Mouse (Mus musculus): Measurements from ENCODE around the gene Alcam. TPM values are rescaled to one million over a fixed set of nuclear protein-coding genes. Genes with fewer than 3 reads are reported as not detected.

The Alcam gene
- polyA plus RNA-seq, 1 experiment from 2014 or later = 21.2 TPM

GRCm38 (mm10) chr16:52428505-52428904, 25.4 kb downstream of the Alcam start:
- peak overlapping the region; percentile 41 for H3K4me2 ChIP-seq (ENCODE audit: low read length)
- peaks cover 0 to 3% of the 10 kb centered on the region in 2 experiments; a peak in 1 of 4 replicates for H3K4me1 ChIP-seq (ENCODE audit: control insufficient read depth in 2 of 2, insufficient read depth in 2 of 2, low read length in 2 of 2)
- no peak overlapping the region for H3K4me3 ChIP-seq (ENCODE audit: control insufficient read depth in 1 of 2, insufficient read depth in 1 of 2, low read depth in 1 of 2, low read length in 2 of 2)
- WGBS = 17% methylated on average over 4 of the region's 4 CpGs
- ATAC-seq (ENCODE audit: insufficient number of reproducible peaks, insufficient read depth, low FRiP score, low read depth) = peak; percentile 56; the same call in 1 of the 2 replicates
- H3K36me3 ChIP-seq (ENCODE audit: control insufficient read depth, insufficient read depth, low read length) = no peaks in the 10 kb centered on the region
- H3K27me3 ChIP-seq (ENCODE audit: control insufficient read depth, insufficient read depth, low read length) = no peaks in the 10 kb centered on the region
- no peak overlapping the region for H3K9ac ChIP-seq (ENCODE audit: low read length)
- no peaks in the 10 kb centered on the region for H3K9me3 ChIP-seq (ENCODE audit: control insufficient read depth, low read length)
- H3K27ac ChIP-seq (replicated peaks in 1 of 2; ENCODE audit: control insufficient read depth in 1 of 2, insufficient read depth in 1 of 2, low read depth in 2 of 2, low read length in 2 of 2) = peak overlapping the region; percentile 75 to 76

GRCm38 (mm10) chr16:52418568-52419158, 35.2 kb downstream of the Alcam start:
- Histone ChIP-seq H3K27ac (replicated peaks in 1 of 2; ENCODE audit: control insufficient read depth in 1 of 2, insufficient read depth in 1 of 2, low read depth in 2 of 2, low read length in 2 of 2) (no peak overlapping the region), H3K4me3 (ENCODE audit: control insufficient read depth in 1 of 2, insufficient read depth in 1 of 2, low read depth in 1 of 2, low read length in 2 of 2) (no peak overlapping the region), H3K4me2 (ENCODE audit: low read length) (no peak overlapping the region), H3K9ac (ENCODE audit: low read length) (no peak overlapping the region), H3K4me1 (ENCODE audit: control insufficient read depth in 2 of 2, insufficient read depth in 2 of 2, low read length in 2 of 2) (peaks cover 0 to 4% of the 10 kb centered on the region in 2 experiments; a peak in 1 of 4 replicates), H3K36me3 (ENCODE audit: control insufficient read depth, insufficient read depth, low read length) (no peaks in the 10 kb centered on the region), H3K9me3 (ENCODE audit: control insufficient read depth, low read length) (no peaks in the 10 kb centered on the region), H3K27me3 (ENCODE audit: control insufficient read depth, insufficient read depth, low read length) (no peaks in the 10 kb centered on the region)
- ATAC-seq (ENCODE audit: insufficient number of reproducible peaks, insufficient read depth, low FRiP score, low read depth) = no peak
- WGBS = 65% methylated on average over 5 of the region's 5 CpGs

GRCm38 (mm10) chr16:52417982-52418381, 35.9 kb downstream of the Alcam start:
- no peak for ATAC-seq (ENCODE audit: insufficient number of reproducible peaks, insufficient read depth, low FRiP score, low read depth)
- Histone ChIP-seq H3K4me2 (ENCODE audit: low read length) (no peak overlapping the region), H3K27me3 (ENCODE audit: control insufficient read depth, insufficient read depth, low read length) (no peaks in the 10 kb centered on the region), H3K9ac (ENCODE audit: low read length) (no peak overlapping the region), H3K36me3 (ENCODE audit: control insufficient read depth, insufficient read depth, low read length) (no peaks in the 10 kb centered on the region), H3K9me3 (ENCODE audit: control insufficient read depth, low read length) (no peaks in the 10 kb centered on the region), H3K4me3 (ENCODE audit: control insufficient read depth in 1 of 2, insufficient read depth in 1 of 2, low read depth in 1 of 2, low read length in 2 of 2) (no peak overlapping the region), H3K27ac (replicated peaks in 1 of 2; ENCODE audit: control insufficient read depth in 1 of 2, insufficient read depth in 1 of 2, low read depth in 2 of 2, low read length in 2 of 2) (no peak overlapping the region), H3K4me1 (ENCODE audit: control insufficient read depth in 2 of 2, insufficient read depth in 2 of 2, low read length in 2 of 2) (peaks cover 0 to 4% of the 10 kb centered on the region in 2 experiments; a peak in 1 of 4 replicates)
- WGBS = 75% methylated on average over 5 of the region's 5 CpGs

GRCm38 (mm10) chr16:52417146-52417545, 36.7 kb downstream of the Alcam start:
- H3K27me3 ChIP-seq (ENCODE audit: control insufficient read depth, insufficient read depth, low read length) = no peaks in the 10 kb centered on the region
- no peaks in the 10 kb centered on the region for H3K36me3 ChIP-seq (ENCODE audit: control insufficient read depth, insufficient read depth, low read length)
- no peak for ATAC-seq (ENCODE audit: insufficient number of reproducible peaks, insufficient read depth, low FRiP score, low read depth)
- H3K4me1 ChIP-seq (ENCODE audit: control insufficient read depth in 2 of 2, insufficient read depth in 2 of 2, low read length in 2 of 2) = peaks cover 0 to 4% of the 10 kb centered on the region in 2 experiments; a peak in 1 of 4 replicates
- no peak overlapping the region for H3K9ac ChIP-seq (ENCODE audit: low read length)
- no peak overlapping the region for H3K4me2 ChIP-seq (ENCODE audit: low read length)
- H3K4me3 ChIP-seq (ENCODE audit: control insufficient read depth in 1 of 2, insufficient read depth in 1 of 2, low read depth in 1 of 2, low read length in 2 of 2) = no peak overlapping the region
- no peaks in the 10 kb centered on the region for H3K9me3 ChIP-seq (ENCODE audit: control insufficient read depth, low read length)
- H3K27ac ChIP-seq (replicated peaks in 1 of 2; ENCODE audit: control insufficient read depth in 1 of 2, insufficient read depth in 1 of 2, low read depth in 2 of 2, low read length in 2 of 2) = no peak overlapping the region
- 90% methylated on average over 7 of the region's 7 CpGs for WGBS

GRCm38 (mm10) chr16:52413714-52414113, 40.2 kb downstream of the Alcam start:
- Histone ChIP-seq H3K9ac (ENCODE audit: low read length) (no peak overlapping the region), H3K4me1 (ENCODE audit: control insufficient read depth in 2 of 2, insufficient read depth in 2 of 2, low read length in 2 of 2) (peaks cover 0 to 8% of the 10 kb centered on the region in 2 experiments; a peak in 2 of 4 replicates), H3K4me2 (ENCODE audit: low read length) (no peak overlapping the region), H3K27ac (replicated peaks in 1 of 2; ENCODE audit: control insufficient read depth in 1 of 2, insufficient read depth in 1 of 2, low read depth in 2 of 2, low read length in 2 of 2) (no peak overlapping the region), H3K4me3 (ENCODE audit: control insufficient read depth in 1 of 2, insufficient read depth in 1 of 2, low read depth in 1 of 2, low read length in 2 of 2) (no peak overlapping the region), H3K9me3 (ENCODE audit: control insufficient read depth, low read length) (no peaks in the 10 kb centered on the region), H3K36me3 (ENCODE audit: control insufficient read depth, insufficient read depth, low read length) (no peaks in the 10 kb centered on the region), H3K27me3 (ENCODE audit: control insufficient read depth, insufficient read depth, low read length) (no peaks in the 10 kb centered on the region)
- WGBS = 88% methylated on average over 3 of the region's 3 CpGs
- ATAC-seq (ENCODE audit: insufficient number of reproducible peaks, insufficient read depth, low FRiP score, low read depth) = no peak

- no peaks in the 10 kb centered on the region for H3K9me3 ChIP-seq (ENCODE audit: control insufficient read depth, low read length)
- peaks cover 0 to 4% of the 10 kb centered on the region in 2 experiments; a peak in 2 of 4 replicates for H3K4me1 ChIP-seq (ENCODE audit: control insufficient read depth in 2 of 2, insufficient read depth in 2 of 2, low read length in 2 of 2)
- no peaks in the 10 kb centered on the region for H3K27me3 ChIP-seq (ENCODE audit: control insufficient read depth, insufficient read depth, low read length)
- H3K27ac ChIP-seq (replicated peaks in 1 of 2; ENCODE audit: control insufficient read depth in 1 of 2, insufficient read depth in 1 of 2, low read depth in 2 of 2, low read length in 2 of 2) = no peak overlapping the region
- WGBS = 78% methylated on average over 3 of the region's 3 CpGs
- ATAC-seq (ENCODE audit: insufficient number of reproducible peaks, insufficient read depth, low FRiP score, low read depth) = no peak
- H3K36me3 ChIP-seq (ENCODE audit: control insufficient read depth, insufficient read depth, low read length) = no peaks in the 10 kb centered on the region
- no peak overlapping the region for H3K9ac ChIP-seq (ENCODE audit: low read length)
- no peak overlapping the region for H3K4me2 ChIP-seq (ENCODE audit: low read length)
- no peak overlapping the region for H3K4me3 ChIP-seq (ENCODE audit: control insufficient read depth in 1 of 2, insufficient read depth in 1 of 2, low read depth in 1 of 2, low read length in 2 of 2)
Measured at GRCm38 (mm10) chr16:52406072-52406471, 47.8 kb downstream of the Alcam start.

- ATAC-seq (ENCODE audit: insufficient number of reproducible peaks, insufficient read depth, low FRiP score, low read depth) = no peak
- 58% methylated on average over 2 of the region's 2 CpGs for WGBS
- H3K36me3 ChIP-seq (ENCODE audit: control insufficient read depth, insufficient read depth, low read length) = no peaks in the 10 kb centered on the region
Measured at GRCm38 (mm10) chr16:52405272-52405671, 48.6 kb downstream of the Alcam start.

GRCm38 (mm10) chr16:52399112-52399511, 54.8 kb downstream of the Alcam start:
- no peaks in the 10 kb centered on the region for H3K36me3 ChIP-seq (ENCODE audit: control insufficient read depth, insufficient read depth, low read length)
- no peak for ATAC-seq (ENCODE audit: insufficient number of reproducible peaks, insufficient read depth, low FRiP score, low read depth)
- WGBS = 82% methylated on average over 3 of the region's 3 CpGs
- H3K9ac ChIP-seq (ENCODE audit: low read length) = no peak overlapping the region
- no peaks in the 10 kb centered on the region for H3K27me3 ChIP-seq (ENCODE audit: control insufficient read depth, insufficient read depth, low read length)
- H3K27ac ChIP-seq (replicated peaks in 1 of 2; ENCODE audit: control insufficient read depth in 1 of 2, insufficient read depth in 1 of 2, low read depth in 2 of 2, low read length in 2 of 2) = no peak overlapping the region
- no peak overlapping the region for H3K4me2 ChIP-seq (ENCODE audit: low read length)
- no peaks in the 10 kb centered on the region for H3K4me1 ChIP-seq (ENCODE audit: control insufficient read depth in 2 of 2, insufficient read depth in 2 of 2, low read length in 2 of 2)
- no peak overlapping the region for H3K4me3 ChIP-seq (ENCODE audit: control insufficient read depth in 1 of 2, insufficient read depth in 1 of 2, low read depth in 1 of 2, low read length in 2 of 2)
- no peaks in the 10 kb centered on the region for H3K9me3 ChIP-seq (ENCODE audit: control insufficient read depth, low read length)

More at GRCm38 (mm10) chr16:52405272-52405671, 48.6 kb downstream of the Alcam start:
- H3K4me1 ChIP-seq (ENCODE audit: control insufficient read depth in 2 of 2, insufficient read depth in 2 of 2, low read length in 2 of 2) = peaks cover 0 to 2% of the 10 kb centered on the region in 2 experiments; a peak in 2 of 4 replicates
- no peaks in the 10 kb centered on the region for H3K9me3 ChIP-seq (ENCODE audit: control insufficient read depth, low read length)
- no peak overlapping the region for H3K27ac ChIP-seq (replicated peaks in 1 of 2; ENCODE audit: control insufficient read depth in 1 of 2, insufficient read depth in 1 of 2, low read depth in 2 of 2, low read length in 2 of 2)
- H3K4me2 ChIP-seq (ENCODE audit: low read length) = no peak overlapping the region
- H3K27me3 ChIP-seq (ENCODE audit: control insufficient read depth, insufficient read depth, low read length) = no peaks in the 10 kb centered on the region
- H3K4me3 ChIP-seq (ENCODE audit: control insufficient read depth in 1 of 2, insufficient read depth in 1 of 2, low read depth in 1 of 2, low read length in 2 of 2) = no peak overlapping the region
- no peak overlapping the region for H3K9ac ChIP-seq (ENCODE audit: low read length)
